Mouse (Mus musculus): Measurements from ENCODE around the gene Gm10282.

The Gm10282 gene

GRCm38 (mm10) chr8:72324036-72324706, 19.1 kb upstream of the Gm10282 start:
- DNase-seq (ENCODE audit: low spot score in 2 of 2) = no peak

- DNase-seq (ENCODE audit: low spot score in 2 of 2) = no peak
Measured at GRCm38 (mm10) chr8:72323131-72323725, 18.2 kb upstream of the Gm10282 start.

DNA sequence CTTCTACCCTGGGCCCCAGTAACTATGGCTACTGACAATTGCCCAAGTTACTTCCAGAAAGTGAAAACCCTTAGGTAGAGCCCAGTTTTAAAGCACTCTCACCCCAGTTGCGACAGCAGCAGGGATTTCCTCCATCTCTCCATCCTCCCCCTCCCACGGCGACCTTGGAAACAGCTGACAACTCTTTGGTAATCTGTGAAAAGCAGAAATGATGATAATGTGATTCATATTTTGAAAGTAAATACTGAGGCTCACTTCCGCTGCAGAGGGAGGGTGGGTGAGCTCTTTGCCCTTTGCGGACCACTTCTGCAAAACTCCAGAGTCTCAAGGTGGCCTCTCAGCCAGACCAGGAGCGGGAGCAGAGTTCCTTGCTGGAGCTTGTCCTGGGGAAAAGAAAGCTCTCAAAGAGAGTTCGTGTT, 17.4 kb upstream of the Gm10282 start:
- peak in 1 of 2 experiments; percentile 68 for DNase-seq (ENCODE audit: low spot score in 2 of 2)

- DNase-seq (ENCODE audit: low spot score in 2 of 2) = no peak
Measured at GRCm38 (mm10) chr8:72321635-72322441, 16.8 kb upstream of the Gm10282 start.

DNA sequence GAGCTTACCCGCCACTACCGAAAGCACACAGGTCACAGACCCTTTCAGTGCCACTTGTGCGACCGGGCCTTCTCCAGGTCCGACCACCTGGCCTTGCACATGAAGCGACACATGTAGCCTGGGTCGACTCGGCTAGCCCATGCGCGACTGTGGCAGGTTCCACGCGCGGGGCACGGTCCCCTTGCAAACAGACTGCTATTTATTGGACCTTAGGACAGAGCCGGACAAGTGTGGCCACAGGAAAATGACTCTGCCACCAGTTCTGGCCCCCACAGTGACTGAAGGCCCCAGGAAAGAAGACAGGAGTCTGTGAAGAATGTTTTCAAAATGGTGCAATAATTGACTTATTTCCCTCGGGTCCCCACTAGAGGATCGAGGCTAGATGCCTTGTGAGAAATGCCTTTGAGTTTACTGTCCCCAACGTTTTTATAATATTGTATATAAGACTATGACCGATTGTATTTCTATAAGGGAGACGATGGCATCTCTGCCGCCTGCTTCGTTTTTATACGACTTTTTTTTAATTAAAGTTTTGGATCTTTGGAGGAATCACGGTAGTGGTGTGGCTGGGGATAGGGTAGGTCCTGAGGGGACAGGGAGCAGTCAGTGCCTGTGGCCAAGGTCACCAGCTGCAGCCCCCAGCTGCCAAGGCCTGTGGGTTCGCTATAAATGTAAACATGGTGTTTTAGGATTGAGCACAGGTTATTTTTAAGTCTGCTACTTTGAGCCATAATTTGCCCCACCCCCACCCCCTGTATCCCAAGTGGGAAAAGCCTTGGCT, 15.9 kb upstream of the Gm10282 start:
- peak in 1 of 2 experiments; percentile 42 for DNase-seq (ENCODE audit: low spot score in 2 of 2)

DNA sequence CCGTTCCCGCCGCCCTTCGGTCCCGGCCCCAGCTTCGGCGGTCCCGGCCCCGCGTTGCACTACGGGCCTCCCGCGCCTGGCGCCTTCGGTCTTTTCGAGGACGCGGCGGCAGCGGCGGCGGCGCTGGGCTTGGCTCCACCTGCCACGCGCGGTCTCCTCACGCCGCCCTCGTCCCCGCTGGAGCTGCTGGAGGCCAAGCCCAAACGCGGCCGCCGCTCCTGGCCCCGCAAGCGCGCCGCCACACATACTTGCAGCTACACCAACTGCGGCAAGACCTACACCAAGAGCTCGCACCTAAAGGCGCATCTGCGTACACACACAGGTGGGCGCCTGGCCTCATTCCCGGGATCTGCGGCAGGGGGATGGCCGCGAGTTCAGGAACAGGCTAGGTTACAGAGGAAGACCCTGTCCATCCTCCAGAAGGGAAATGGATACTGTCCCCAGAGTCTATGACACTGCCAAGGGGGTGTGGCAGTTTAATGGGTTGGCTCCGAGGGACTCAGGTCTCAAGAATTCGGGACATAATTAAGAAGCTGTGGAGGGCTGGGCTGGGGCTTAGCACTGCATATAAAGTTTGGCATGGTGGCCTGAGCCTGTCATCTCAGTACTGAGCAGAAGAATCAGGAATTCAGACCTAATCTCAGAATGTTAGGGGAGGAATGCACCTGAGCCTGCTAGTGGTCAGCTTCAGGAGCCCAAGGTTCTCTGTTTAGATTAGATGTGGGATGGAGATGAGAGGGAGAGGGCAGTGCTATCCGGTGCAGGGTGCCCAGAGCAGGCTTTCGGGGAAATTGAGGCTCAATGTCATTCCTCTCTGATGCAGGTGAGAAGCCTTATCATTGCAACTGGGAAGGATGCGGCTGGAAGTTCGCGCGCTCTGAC, 15.1 kb upstream of the Gm10282 start:
- DNase-seq (ENCODE audit: low spot score in 2 of 2) = peak; percentile 29 to 40

DNA sequence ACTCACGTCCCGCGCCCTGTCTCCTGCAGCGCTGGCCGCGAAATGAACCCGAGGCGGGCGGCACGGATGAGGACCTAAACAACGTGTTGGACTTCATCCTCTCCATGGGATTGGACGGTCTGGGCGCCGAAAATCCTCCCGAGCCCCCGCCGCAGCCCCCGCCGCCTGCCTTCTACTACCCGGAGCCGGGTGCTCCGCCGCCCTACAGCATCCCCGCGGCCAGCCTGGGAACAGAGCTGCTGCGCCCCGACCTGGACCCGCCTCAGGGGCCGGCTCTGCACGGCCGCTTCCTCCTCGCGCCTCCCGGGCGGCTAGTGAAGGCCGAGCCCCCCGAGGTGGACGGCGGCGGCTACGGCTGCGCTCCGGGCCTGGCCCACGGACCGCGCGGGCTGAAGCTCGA, 14.3 kb upstream of the Gm10282 start:
- DNase-seq (ENCODE audit: low spot score in 2 of 2) = peak in 1 of 2 experiments; percentile 47

- DNase-seq (ENCODE audit: low spot score in 2 of 2) = peak; percentile 87 to 95
Measured at GRCm38 (mm10) chr8:72318801-72319322, 13.8 kb upstream of the Gm10282 start, which contains the start of gene Klf2. Klf2 (plus strand) TSS chr8:72319033.

- DNase-seq (ENCODE audit: low spot score in 2 of 2) = no peak
Measured at GRCm38 (mm10) chr8:72317741-72318301, 12.8 kb upstream of the Gm10282 start.

- DNase-seq (ENCODE audit: low spot score in 2 of 2) = no peak
Measured at GRCm38 (mm10) chr8:72316053-72316695, 11.1 kb upstream of the Gm10282 start.

DNA sequence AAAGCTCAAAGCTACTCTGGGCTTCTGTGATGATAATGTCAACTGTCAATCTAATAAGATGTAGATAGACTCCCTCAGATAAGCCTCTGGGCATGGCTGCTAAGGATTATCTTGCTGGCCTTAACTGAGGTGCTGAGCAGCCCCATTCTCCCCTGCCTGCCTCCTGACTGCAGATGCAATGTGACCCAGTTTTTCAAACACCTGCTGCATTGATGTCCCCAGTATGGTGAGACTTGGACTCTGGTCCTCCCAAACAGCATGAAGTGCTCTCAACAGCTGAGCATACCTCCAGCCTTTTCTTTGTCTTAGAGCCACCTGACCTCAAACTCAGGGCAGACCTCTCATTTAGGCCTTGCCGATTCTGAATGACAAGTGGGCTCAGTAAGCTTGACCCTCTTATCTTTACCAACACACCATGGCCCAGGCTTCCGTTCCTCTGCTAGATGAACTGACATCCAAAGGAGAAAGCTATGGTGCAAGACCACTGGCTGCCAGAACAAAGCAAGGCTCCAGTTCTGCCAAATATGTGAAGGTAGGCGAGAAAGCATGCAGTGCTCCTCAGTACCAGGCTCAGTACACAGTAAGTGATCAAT, 8.0 kb upstream of the Gm10282 start:
- DNase-seq (ENCODE audit: low spot score in 2 of 2) = no peak

GRCm38 (mm10) chr8:72310849-72311506, 5.9 kb upstream of the Gm10282 start:
- no peak for DNase-seq (ENCODE audit: low spot score in 2 of 2)

- DNase-seq (ENCODE audit: low spot score in 2 of 2) = no peak
Measured at GRCm38 (mm10) chr8:72308276-72308675, 3.2 kb upstream of the Gm10282 start.

GRCm38 (mm10) chr8:72306913-72307312, 1.9 kb upstream of the Gm10282 start:
- DNase-seq (ENCODE audit: low spot score in 2 of 2) = no peak

DNA sequence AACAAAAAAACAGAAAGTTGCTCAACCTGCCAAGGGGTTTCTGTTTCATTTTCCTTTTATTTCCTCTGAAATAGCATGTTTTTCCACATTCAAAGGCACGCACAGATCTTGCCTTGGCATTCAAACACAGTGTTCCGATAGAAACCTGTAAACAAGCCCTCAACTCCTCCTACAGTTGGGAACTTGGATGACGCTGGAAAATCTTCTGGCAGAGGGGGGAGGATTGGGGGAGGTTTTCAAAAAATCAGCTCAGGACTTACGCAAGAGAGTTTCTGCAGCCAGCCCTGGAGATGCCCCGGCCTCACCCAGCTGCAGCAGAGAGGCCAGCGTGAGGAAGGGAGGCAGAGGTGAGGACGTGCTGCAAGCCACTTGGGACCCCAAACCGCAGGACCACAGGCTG, 1.4 kb downstream of the Gm10282 start:
- DNase-seq (ENCODE audit: low spot score in 2 of 2) = peak in 1 of 2 experiments; percentile 44

- no peak for DNase-seq (ENCODE audit: low spot score in 2 of 2)
Measured at GRCm38 (mm10) chr8:72302986-72303612, 2.0 kb downstream of the Gm10282 start.

DNA sequence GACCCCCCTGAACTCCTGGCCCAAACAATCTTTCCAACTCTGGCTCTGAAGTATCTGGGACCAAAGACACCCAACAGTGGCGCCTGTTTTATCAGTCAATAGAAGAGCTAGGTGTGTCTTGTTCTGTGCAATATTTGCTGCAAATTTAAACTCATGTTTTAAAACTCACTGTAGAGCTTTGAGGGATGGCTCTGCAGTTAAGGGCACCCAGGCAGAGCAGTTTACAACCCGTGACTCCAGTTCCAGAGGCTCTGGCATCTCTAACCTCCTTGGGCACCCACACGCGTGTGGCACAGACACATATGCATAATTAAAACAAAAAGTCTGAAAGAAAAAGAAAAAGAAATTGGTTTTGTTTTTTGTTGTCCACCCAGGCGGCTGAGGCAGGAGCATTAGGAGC, 3.6 kb downstream of the Gm10282 start:
- no peak for DNase-seq (ENCODE audit: low spot score in 2 of 2)

GRCm38 (mm10) chr8:72300654-72301400, 4.2 kb downstream of the Gm10282 start:
- DNase-seq (ENCODE audit: low spot score in 2 of 2) = no peak

Measured in spleen, postnatal 10 days (tissue).